Mouse (Mus musculus) stomach, embryonic 15.5 days (tissue): Measurements from ENCODE around the gene Zcchc2. TPM values are rescaled to one million over a fixed set of nuclear protein-coding genes. Genes with fewer than 3 reads are reported as not detected.
A peak's percentile ranks its signal among the peaks of the same experiment; 100 is the strongest.

Experiments
- ATAC-seq: fragments of 200-750 bp; cut with Nextera tagmentation; 2 replicates; pipeline ENCODE4 v1.8.0; 2017; ENCODE audit warnings: low read depth, moderate number of reproducible peaks, moderate TSS enrichment; ENCODE audit not compliant: insufficient read depth, low FRiP score
- H3K27ac ChIP-seq: fragments of 300-500 bp; sonication (generic); 2 replicates; pipeline ENCODE4 v1.5.1; 2015; ENCODE audit warnings: mild to moderate bottlenecking, inconsistent platforms
- H3K27me3 ChIP-seq: fragments of 300-500 bp; sonication (generic); replicated peaks from 2 replicates; pipeline ENCODE4 v1.6.1; 2015; ENCODE audit warnings: inconsistent platforms
- H3K36me3 ChIP-seq: fragments of 300-500 bp; sonication (generic); 2 replicates; pipeline ENCODE4 v1.6.1; 2015; ENCODE audit warnings: inconsistent platforms
- H3K4me1 ChIP-seq: fragments of 300-500 bp; sonication (generic); 2 replicates; pipeline ENCODE4 v1.6.1; 2015; ENCODE audit warnings: inconsistent platforms
- H3K4me2 ChIP-seq: fragments of 300-500 bp; sonication (generic); 2 replicates; pipeline ENCODE4 v1.6.1; 2015; ENCODE audit warnings: mild to moderate bottlenecking, inconsistent platforms
- H3K4me3 ChIP-seq: fragments of 300-500 bp; sonication (generic); replicated peaks from 2 replicates; pipeline ENCODE4 v1.5.1; 2015; ENCODE audit warnings: inconsistent platforms
- H3K9ac ChIP-seq: fragments of 300-500 bp; sonication (generic); 2 replicates; pipeline ENCODE4 v1.6.1; 2015; ENCODE audit warnings: inconsistent platforms
- H3K9me3 ChIP-seq: fragments of 300-500 bp; sonication (generic); 2 replicates; pipeline ENCODE4 v1.6.1; 2016; ENCODE audit warnings: inconsistent platforms
- WGBS: fragments of 180-500 bp; shearing (Covaris S2); methylation state at CpG from one replicate; pipeline ENCODE4 v1.1.7; 2015; 5-methylcytosine and 5-hydroxymethylcytosine counted together
- polyA plus RNA-seq: library from polyadenylated mRNA; unstranded; fragments of >200 nt; fragmentation: Nextera tagmentation; extraction: Ambion mirVana; gene quantifications from 2 replicates; pipeline ENCODE4 v1.2.1, GENCODE M21; 2015

Gene Zcchc2
- polyA plus RNA-seq, 1 experiment from 2014 or later, result 2.5 TPM

DNA sequence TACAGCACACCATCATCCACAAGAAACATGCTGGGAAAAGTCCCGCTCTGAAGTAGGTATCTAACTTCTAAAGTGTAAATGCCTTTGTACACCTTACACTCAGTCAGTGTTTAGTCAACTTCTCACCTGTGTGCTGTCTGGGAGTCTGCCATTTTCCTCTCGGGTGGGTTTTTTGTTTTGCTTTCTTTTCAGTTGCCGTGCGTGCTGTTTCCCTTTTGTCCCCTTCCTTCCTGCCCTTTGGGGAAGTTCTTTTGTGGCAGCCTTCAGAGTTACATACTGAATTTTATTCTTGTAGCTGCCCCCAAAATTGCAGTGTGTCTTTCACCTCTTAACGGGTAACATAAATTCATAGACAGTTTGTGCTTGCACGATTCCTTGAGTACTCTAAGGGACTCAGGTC lies 29.6 kb downstream of the Zcchc2 start:
- Histone ChIP-seq H3K4me2 (no peak overlapping the region), H3K9me3 (no peaks in the 10 kb centered on the region), H3K36me3 (peaks cover 15% of the 10 kb centered on the region; the same call in 1 of the 2 replicates), H3K27me3 (no peaks in the 10 kb centered on the region), H3K4me3 (no peak overlapping the region), H3K4me1 (no peaks in the 10 kb centered on the region), H3K27ac (no peak overlapping the region), H3K9ac (no peak overlapping the region)
- ATAC-seq, result no peak
- WGBS, result 87% methylated on average over 6 of the region's 6 CpGs

DNA sequence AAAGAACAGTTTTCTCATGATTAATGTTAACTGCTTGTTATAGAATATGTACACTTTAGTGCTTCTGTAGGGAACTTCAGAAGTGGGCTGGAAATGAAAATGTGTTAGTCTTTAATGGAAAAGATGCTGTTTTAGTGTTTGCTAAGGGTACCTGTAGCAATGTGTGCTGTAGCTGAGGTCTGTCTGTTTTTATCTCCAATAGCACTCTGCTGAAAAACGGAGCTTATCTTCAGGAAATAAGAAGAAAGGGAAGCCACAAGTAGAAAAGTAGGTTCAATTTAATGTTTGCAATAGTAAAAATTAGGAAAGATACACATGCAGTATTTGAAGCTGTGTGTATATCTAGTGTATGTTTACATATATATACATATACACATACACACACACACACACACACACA lies 32.8 kb downstream of the Zcchc2 start:
- 81% methylated on average over 1 of the region's 1 CpGs for WGBS
- no peaks in the 10 kb centered on the region for H3K4me1 ChIP-seq
- H3K4me3 ChIP-seq, result no peak overlapping the region
- H3K36me3 ChIP-seq, result peaks cover 16% of the 10 kb centered on the region; the same call in 1 of the 2 replicates
- no peaks in the 10 kb centered on the region for H3K9me3 ChIP-seq
- no peaks in the 10 kb centered on the region for H3K27me3 ChIP-seq
- H3K27ac ChIP-seq, result no peak overlapping the region
- no peak for ATAC-seq
- no peak overlapping the region for H3K9ac ChIP-seq
- H3K4me2 ChIP-seq, result no peak overlapping the region

- Histone ChIP-seq H3K4me3 (no peak overlapping the region), H3K4me2 (no peak overlapping the region), H3K9me3 (no peaks in the 10 kb centered on the region), H3K27me3 (no peaks in the 10 kb centered on the region), H3K4me1 (no peaks in the 10 kb centered on the region), H3K27ac (no peak overlapping the region), H3K36me3 (peaks cover 16% of the 10 kb centered on the region; the same call in 1 of the 2 replicates), H3K9ac (no peak overlapping the region)
- no peak for ATAC-seq
- 83% methylated on average over 2 of the region's 2 CpGs for WGBS
Measured at GRCm38 (mm10) chr1:106024254-106024653, 34.0 kb downstream of the Zcchc2 start.

DNA sequence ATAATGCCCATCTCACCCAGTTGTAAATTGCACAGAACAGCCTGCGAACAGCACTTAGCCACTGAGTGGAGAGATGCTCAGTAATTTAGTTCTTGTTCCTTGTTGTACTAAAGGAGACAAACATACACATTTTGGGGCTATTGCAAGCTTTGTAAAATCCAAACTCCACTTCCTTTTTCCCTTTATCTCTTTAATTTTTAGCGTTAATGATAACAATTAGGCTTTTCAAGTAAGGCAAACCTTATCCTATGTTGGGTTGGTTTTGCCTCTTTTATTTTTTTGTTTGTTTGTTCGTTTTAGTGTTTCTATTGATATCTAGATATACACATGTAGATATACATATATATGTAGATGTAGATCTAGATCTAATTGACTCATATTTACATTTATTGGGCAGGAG lies 34.6 kb downstream of the Zcchc2 start:
- peaks cover 17% of the 10 kb centered on the region; the same call in 1 of the 2 replicates for H3K36me3 ChIP-seq

GRCm38 (mm10) chr1:106029769-106030168 lies 39.6 kb downstream of the Zcchc2 start:
- no peak for ATAC-seq
- Histone ChIP-seq H3K9ac (no peak overlapping the region), H3K4me2 (no peak overlapping the region), H3K4me3 (no peak overlapping the region), H3K4me1 (no peaks in the 10 kb centered on the region), H3K27me3 (no peaks in the 10 kb centered on the region), H3K27ac (no peak overlapping the region), H3K9me3 (no peaks in the 10 kb centered on the region), H3K36me3 (peaks cover 14% of the 10 kb centered on the region)
- 95% methylated on average over 15 of the region's 15 CpGs for WGBS

More for the DNA sequence above, 34.6 kb downstream of the Zcchc2 start:
- Histone ChIP-seq H3K9me3 (no peaks in the 10 kb centered on the region), H3K27me3 (no peaks in the 10 kb centered on the region), H3K27ac (no peak overlapping the region), H3K4me3 (no peak overlapping the region), H3K4me2 (no peak overlapping the region), H3K4me1 (no peaks in the 10 kb centered on the region), H3K9ac (no peak overlapping the region)
- WGBS, result 88% methylated on average over 3 of the region's 3 CpGs
- no peak for ATAC-seq

- H3K4me2 ChIP-seq, result no peak overlapping the region
- no peaks in the 10 kb centered on the region for H3K9me3 ChIP-seq
- H3K4me1 ChIP-seq, result no peaks in the 10 kb centered on the region
- no peaks in the 10 kb centered on the region for H3K27me3 ChIP-seq
- 89% methylated on average over 10 of the region's 10 CpGs for WGBS
- no peak for ATAC-seq
- H3K36me3 ChIP-seq, result peaks cover 14% of the 10 kb centered on the region
- H3K27ac ChIP-seq, result no peak overlapping the region
- no peak overlapping the region for H3K4me3 ChIP-seq
- no peak overlapping the region for H3K9ac ChIP-seq
Measured at GRCm38 (mm10) chr1:106030331-106030730, 40.1 kb downstream of the Zcchc2 start.

DNA sequence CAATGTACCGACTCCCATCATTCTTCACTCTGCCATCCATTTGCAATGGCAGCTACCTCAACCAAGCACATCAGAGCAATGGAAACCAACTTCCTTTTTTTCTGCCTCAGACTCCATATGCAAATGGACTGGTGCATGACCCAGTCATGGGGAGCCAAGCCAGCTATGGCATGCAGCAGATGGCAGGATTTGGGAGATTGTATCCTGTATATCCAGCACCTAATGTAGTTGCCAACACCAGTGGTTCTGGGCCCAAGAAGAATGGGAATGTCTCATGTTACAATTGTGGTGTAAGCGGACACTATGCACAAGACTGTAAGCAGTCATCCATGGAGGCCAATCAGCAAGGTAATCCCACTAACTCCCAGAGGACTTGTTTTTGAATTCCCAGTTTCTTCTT lies 40.7 kb downstream of the Zcchc2 start:
- 82% methylated on average over 2 of the region's 2 CpGs for WGBS
- Histone ChIP-seq H3K4me3 (no peak overlapping the region), H3K36me3 (peaks cover 14% of the 10 kb centered on the region), H3K4me2 (no peak overlapping the region), H3K27ac (no peak overlapping the region), H3K9me3 (no peaks in the 10 kb centered on the region), H3K4me1 (no peaks in the 10 kb centered on the region), H3K27me3 (no peaks in the 10 kb centered on the region), H3K9ac (no peak overlapping the region)
- ATAC-seq, result no peak

DNA sequence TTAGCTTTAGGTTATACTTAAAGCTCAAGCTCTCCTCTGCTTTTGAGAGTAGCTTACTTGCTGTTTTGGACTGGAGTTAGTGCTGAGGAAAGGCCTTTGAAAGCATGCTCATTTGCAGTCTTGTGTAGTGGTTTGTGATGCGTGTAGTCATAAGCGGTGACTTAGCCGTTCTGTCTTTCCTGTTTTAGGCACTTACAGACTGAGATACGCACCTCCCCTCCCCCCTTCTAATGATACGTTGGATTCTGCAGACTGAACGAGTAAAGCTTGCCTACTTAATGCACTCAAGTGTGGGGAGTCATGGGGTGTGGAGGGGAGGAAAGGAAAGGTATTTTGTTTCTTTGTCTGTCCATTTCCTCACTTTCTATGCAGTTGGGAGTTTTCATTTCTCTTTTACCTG lies 41.7 kb downstream of the Zcchc2 start:
- Histone ChIP-seq H3K27me3 (no peaks in the 10 kb centered on the region), H3K9ac (no peak overlapping the region), H3K4me2 (no peak overlapping the region), H3K27ac (no peak overlapping the region), H3K4me1 (no peaks in the 10 kb centered on the region), H3K9me3 (no peaks in the 10 kb centered on the region), H3K36me3 (peaks cover 14% of the 10 kb centered on the region; the same call in 1 of the 2 replicates), H3K4me3 (no peak overlapping the region)
- no peak for ATAC-seq
- 61% methylated on average over 6 of the region's 6 CpGs for WGBS

GRCm38 (mm10) chr1:106034776-106035175 lies 44.6 kb downstream of the Zcchc2 start:
- WGBS, result 77% methylated on average over 7 of the region's 7 CpGs
- Histone ChIP-seq H3K36me3 (peaks cover 12% of the 10 kb centered on the region; the same call in 1 of the 2 replicates), H3K4me2 (no peak overlapping the region), H3K9ac (no peak overlapping the region), H3K27me3 (no peaks in the 10 kb centered on the region), H3K27ac (no peak overlapping the region), H3K4me3 (no peak overlapping the region), H3K9me3 (no peaks in the 10 kb centered on the region), H3K4me1 (no peaks in the 10 kb centered on the region)
- ATAC-seq, result no peak

- Histone ChIP-seq H3K27ac (no peak overlapping the region), H3K4me2 (no peak overlapping the region), H3K4me3 (no peak overlapping the region), H3K9me3 (no peaks in the 10 kb centered on the region), H3K4me1 (no peaks in the 10 kb centered on the region), H3K9ac (no peak overlapping the region), H3K27me3 (no peaks in the 10 kb centered on the region), H3K36me3 (no peaks in the 10 kb centered on the region)
- peak; percentile 57; the same call in 1 of the 2 replicates for ATAC-seq
- WGBS, result 65% methylated on average over 19 of the region's 19 CpGs
Measured at GRCm38 (mm10) chr1:106036861-106037599, 46.8 kb downstream of the Zcchc2 start.

DNA sequence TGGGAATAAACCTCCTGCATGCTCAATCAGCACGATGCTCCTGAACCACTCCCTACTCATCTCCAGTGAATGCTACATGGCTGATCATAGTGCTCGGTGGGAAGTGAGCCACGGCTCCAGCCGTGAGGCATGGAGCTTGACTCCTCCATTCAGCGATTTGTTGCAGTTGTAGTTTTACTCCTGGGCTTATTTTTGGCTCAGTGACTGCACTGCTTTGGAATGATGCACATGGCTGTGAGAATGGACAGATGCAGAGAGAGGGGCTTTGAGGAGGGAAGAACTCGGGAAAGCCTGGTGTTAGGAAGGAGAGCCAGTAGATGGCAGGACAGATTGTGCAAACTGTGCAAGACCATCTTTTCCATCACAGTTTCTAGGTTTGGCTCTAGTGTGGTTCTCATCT lies 49.1 kb downstream of the Zcchc2 start:
- no peak overlapping the region for H3K4me3 ChIP-seq
- no peaks in the 10 kb centered on the region for H3K36me3 ChIP-seq
- no peak overlapping the region for H3K4me2 ChIP-seq
- H3K9me3 ChIP-seq, result no peaks in the 10 kb centered on the region
- H3K9ac ChIP-seq, result no peak overlapping the region
- no peaks in the 10 kb centered on the region for H3K27me3 ChIP-seq
- no peaks in the 10 kb centered on the region for H3K4me1 ChIP-seq
- WGBS, result 52% methylated on average over 6 of the region's 6 CpGs
- ATAC-seq, result no peak
- no peak overlapping the region for H3K27ac ChIP-seq

- H3K9me3 ChIP-seq, result no peaks in the 10 kb centered on the region
- no peaks in the 10 kb centered on the region for H3K36me3 ChIP-seq
- no peaks in the 10 kb centered on the region for H3K4me1 ChIP-seq
- no peak for ATAC-seq
- WGBS, result 91% methylated on average over 4 of the region's 4 CpGs
- H3K9ac ChIP-seq, result no peak overlapping the region
- H3K27ac ChIP-seq, result no peak overlapping the region
- H3K27me3 ChIP-seq, result no peaks in the 10 kb centered on the region
- no peak overlapping the region for H3K4me3 ChIP-seq
- H3K4me2 ChIP-seq, result no peak overlapping the region
Measured at GRCm38 (mm10) chr1:106040271-106040670, 50.1 kb downstream of the Zcchc2 start.
